Mouse (Mus musculus) myocyte (in vitro differentiated cells): ENCODE results near the gene Art3.

Source experiments
- MYOD1 ChIP-seq, 3 experiments: IDR thresholded peaks; one replicate each; pipeline ENCODE4 v1.6.1; 2011; ENCODE audit warnings: control low read depth in 2 of 3, low read depth in 2 of 3, mild to moderate bottlenecking in 2 of 3, moderate library complexity in 1 of 3; ENCODE audit not compliant: insufficient read length in 2 of 3, control insufficient read depth in 1 of 3
- POLR2A ChIP-seq: IDR thresholded peaks from one replicate; pipeline ENCODE4 v1.6.1; 2011; ENCODE audit warnings: low read depth, mild to moderate bottlenecking, control low read depth, moderate library complexity; ENCODE audit not compliant: insufficient read length

- TF ChIP-seq POLR2A (no peak), MYOD1 (IDR thresholded peaks at IDR 0.05; ENCODE audit: control insufficient read depth in 1 of 3, insufficient read length in 2 of 3, low read depth in 2 of 3) (no peak)
Observed at GRCm38 (mm10) chr5:92396476-92396875, 64.8 kb downstream of the Art3 start.
